Mouse (Mus musculus): Measurements from ENCODE around the gene Saysd1.
"Not testable (repeated sequence)": the region's sequence is repeated elsewhere in the genome, so short reads cannot be mapped to it uniquely, and the experiment has no call there.

The Saysd1 gene

DNA sequence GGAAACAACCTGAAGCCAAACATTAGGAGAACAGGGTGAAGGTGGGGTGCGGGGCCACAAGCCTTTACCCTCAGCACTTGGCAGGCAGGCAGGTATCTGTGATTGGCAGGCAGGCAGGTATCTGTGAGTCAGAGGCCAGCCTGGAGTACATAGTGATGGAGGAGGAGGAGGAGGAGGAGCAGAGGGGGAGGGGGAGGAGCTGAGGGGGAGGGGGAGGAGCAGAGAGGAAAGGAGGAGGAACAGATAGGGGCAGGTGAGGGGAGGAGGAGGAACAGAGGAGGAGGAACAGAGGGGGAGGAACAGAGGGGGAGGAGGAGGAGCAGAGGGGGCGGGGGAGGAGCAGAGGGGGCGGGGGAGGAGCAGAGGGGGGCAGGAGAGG lies 105.6 kb downstream of the Saysd1 start:
- DNase-seq (ENCODE audit: low spot score) = no peak

DNA sequence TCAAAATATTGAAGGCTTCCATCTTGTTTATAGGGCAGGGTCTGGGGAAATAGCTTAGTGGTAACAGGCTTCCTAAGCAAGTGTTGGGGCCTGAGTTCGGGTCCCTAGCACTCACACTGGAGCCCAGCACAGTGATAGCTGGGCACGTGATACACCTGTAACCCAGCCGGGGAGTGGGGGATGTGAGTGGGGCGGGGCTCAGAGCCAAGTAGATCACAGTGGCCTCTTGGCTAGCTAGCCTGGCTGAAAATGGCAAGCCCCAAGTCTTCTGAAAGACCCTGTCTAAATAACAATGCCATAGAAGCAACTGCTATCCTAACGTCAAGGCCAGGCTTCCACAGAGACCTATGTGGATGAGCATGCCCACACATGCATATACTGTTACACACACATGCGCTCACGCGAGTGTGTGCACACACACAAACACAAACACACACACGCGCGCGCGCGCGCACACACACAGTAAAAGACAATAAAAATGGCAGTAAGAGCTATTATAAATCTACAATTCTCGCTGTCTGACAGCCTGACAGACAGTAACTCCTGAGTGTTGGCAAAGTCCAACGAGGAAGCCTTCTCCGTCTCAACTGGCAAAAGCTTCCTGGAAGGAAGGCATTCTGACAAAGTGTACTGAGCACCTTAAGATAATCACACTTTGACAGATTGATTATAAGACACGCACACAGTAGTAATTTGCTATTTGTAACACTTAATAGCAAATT lies 106.2 kb downstream of the Saysd1 start:
- no peak for DNase-seq (ENCODE audit: low spot score)

DNA sequence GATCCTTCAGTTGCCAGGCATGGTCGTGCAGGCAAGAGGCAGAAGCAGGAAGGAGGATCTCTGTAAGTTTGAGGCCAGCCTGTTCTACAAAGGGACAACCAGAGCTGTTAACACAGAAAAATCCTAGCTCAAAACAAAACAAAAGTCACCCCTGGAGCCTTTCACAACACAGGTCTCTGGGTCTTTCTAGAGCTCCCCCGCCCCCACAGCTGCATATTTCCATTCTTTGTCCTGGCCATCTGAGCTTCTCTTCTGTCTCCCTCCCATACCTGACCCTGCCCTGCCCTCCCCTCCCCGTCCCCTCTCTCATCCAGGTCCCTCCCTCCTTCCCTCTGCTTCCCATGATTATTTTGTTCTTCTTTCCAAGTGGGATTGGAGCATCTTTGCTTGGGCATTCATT lies 108.7 kb downstream of the Saysd1 start:
- DNase-seq (ENCODE audit: low spot score) = no peak

GRCm38 (mm10) chr14:20027475-20027874 lies 110.9 kb downstream of the Saysd1 start:
- not testable (repeated sequence) for DNase-seq (ENCODE audit: low spot score)

All from ovary, postnatal 14 days (tissue).